In the genomic region with DNA sequence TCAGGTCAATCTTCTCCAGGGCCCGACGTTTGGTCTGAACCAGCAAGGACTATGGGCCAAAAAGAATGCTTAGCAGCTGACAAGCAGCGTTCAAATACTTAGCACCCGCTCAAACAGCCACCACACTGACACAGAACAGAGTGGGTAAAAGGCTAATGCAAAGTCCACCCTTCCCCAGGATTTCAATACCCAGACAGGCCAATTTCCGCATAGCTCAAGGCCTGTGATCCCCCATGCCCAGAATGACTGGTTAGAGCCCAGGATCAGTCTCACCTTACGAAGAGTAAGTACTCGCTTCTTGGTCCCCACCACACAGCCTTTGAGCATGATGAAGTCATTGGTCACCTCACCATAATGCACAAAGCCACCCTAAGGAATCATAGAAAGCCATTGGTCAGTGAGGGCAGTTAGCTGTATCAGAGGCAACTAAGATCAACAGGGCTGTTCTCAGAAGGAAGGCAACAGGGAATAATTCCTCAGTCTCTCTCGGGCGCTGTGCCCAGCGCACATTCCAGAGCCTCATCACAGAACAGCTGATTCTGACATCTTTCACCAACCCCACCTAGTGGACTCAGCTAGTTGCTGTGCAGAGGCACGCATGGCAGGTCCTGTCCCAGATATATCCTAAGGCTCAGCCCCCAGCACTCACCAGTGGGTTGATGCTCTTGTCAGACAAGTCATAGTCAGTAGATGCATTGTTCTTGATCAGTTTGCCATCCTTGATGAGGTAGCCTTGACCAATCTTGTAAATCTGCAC, we compare ENCODE assay signal across 12 mouse cellular contexts. TPM values are rescaled to one million over a fixed set of nuclear protein-coding genes. Genes with fewer than 3 reads are reported as not detected.
DNase-seq lines count a peak whose midpoint lies in the region; ATAC-seq and TF ChIP-seq lines count a peak whose summit lies in the region.
"Had no signal": no experiment of that assay in that cellular context is flagged by ENCODE, and none has a peak within 500 bp of the region (broad histone marks: within the 10 kb centered on the region; RNA-seq: fewer than 3 reads in every experiment).

No protein-coding gene starts in this region.

- H3K27ac ChIP-seq in forebrain, postnatal 0 days (ENCODE audit: low read depth, low read length): no peak overlapping the region
- no peak overlapping the region for H3K27ac ChIP-seq in forebrain, embryonic 16.5 days (ENCODE audit: low read length)
- no peak overlapping the region for H3K27ac ChIP-seq in kidney, postnatal 0 days
- no peak overlapping the region for H3K27ac ChIP-seq in kidney, embryonic 16.5 days (ENCODE audit: low read length)
- no peak overlapping the region for H3K27ac ChIP-seq in intestine, postnatal 0 days (ENCODE audit: low read depth, low read length)
- H3K27ac ChIP-seq: forebrain, embryonic 10.5 days had no signal

- WGBS in forebrain, postnatal 0 days: 76% methylated on average over 11 of the region's 11 CpGs
- WGBS in forebrain, embryonic 16.5 days: 80% methylated on average over 11 of the region's 11 CpGs
- 77% methylated on average over 11 of the region's 11 CpGs for WGBS in kidney, postnatal 0 days
- 71% methylated on average over 11 of the region's 11 CpGs for WGBS in kidney, embryonic 16.5 days
- WGBS in intestine, postnatal 0 days: 54% methylated on average over 11 of the region's 11 CpGs

- no peak overlapping the region for H3K9ac ChIP-seq in forebrain, postnatal 0 days
- no peak overlapping the region for H3K9ac ChIP-seq in forebrain, embryonic 16.5 days (replicated peaks; ENCODE audit: low read depth, low read length)
- H3K9ac ChIP-seq in kidney, postnatal 0 days (ENCODE audit: low read depth, low read length): no peak overlapping the region
- no peak overlapping the region for H3K9ac ChIP-seq in kidney, embryonic 16.5 days (replicated peaks; ENCODE audit: low read length)
- H3K9ac ChIP-seq in intestine, postnatal 0 days (ENCODE audit: low read depth, low read length): no peak overlapping the region

- H3K4me1 ChIP-seq in forebrain, postnatal 0 days (ENCODE audit: insufficient read depth): peaks cover 13% of the 10 kb centered on the region
- peaks cover 24% of the 10 kb centered on the region for H3K4me1 ChIP-seq in forebrain, embryonic 16.5 days (replicated peaks; ENCODE audit: control insufficient read depth, insufficient read depth, low read length)
- H3K4me1 ChIP-seq in kidney, postnatal 0 days (replicated peaks; ENCODE audit: insufficient read depth, low read length): peaks cover 6% of the 10 kb centered on the region; the same call in 1 of the 2 replicates
- H3K4me1 ChIP-seq in kidney, embryonic 16.5 days (ENCODE audit: insufficient read depth, low read length): peaks cover 34% of the 10 kb centered on the region
- H3K4me1 ChIP-seq in E14TG2a.4 (replicated peaks; ENCODE audit: low read depth, low read length): peaks cover 39% of the 10 kb centered on the region
- 0 out of 2 replicates have a peak, but pooled peaks cover 3% of the 10 kb centered on the region for H3K4me1 ChIP-seq in intestine, postnatal 0 days (replicated peaks; ENCODE audit: control insufficient read depth, insufficient read depth, low read length)

- no peak overlapping the region for H3K4me2 ChIP-seq in forebrain, postnatal 0 days (ENCODE audit: low read depth)
- no peak overlapping the region for H3K4me2 ChIP-seq in forebrain, embryonic 16.5 days (ENCODE audit: low read length)
- H3K4me2 ChIP-seq in kidney, postnatal 0 days (ENCODE audit: low read length): no peak overlapping the region
- H3K4me2 ChIP-seq in kidney, embryonic 16.5 days (replicated peaks; ENCODE audit: low read depth, low read length): no peak overlapping the region
- H3K4me2 ChIP-seq in intestine, postnatal 0 days (replicated peaks; ENCODE audit: low read depth): no peak overlapping the region

- no peaks in the 10 kb centered on the region for H3K27me3 ChIP-seq in forebrain, postnatal 0 days (ENCODE audit: insufficient read depth, low read length)
- no peaks in the 10 kb centered on the region for H3K27me3 ChIP-seq in forebrain, embryonic 16.5 days (replicated peaks; ENCODE audit: control insufficient read depth, insufficient read depth, low read length)
- H3K27me3 ChIP-seq in kidney, postnatal 0 days (ENCODE audit: insufficient read depth, low read length): no peaks in the 10 kb centered on the region
- H3K27me3 ChIP-seq in kidney, embryonic 16.5 days (ENCODE audit: insufficient read depth, low read length): no peaks in the 10 kb centered on the region
- no peaks in the 10 kb centered on the region for H3K27me3 ChIP-seq in E14TG2a.4 (ENCODE audit: insufficient read depth, low read length)
- no peaks in the 10 kb centered on the region for H3K27me3 ChIP-seq in intestine, postnatal 0 days (replicated peaks; ENCODE audit: control insufficient read depth, insufficient read depth, low read length)

- H3K9me3 ChIP-seq in forebrain, postnatal 0 days (ENCODE audit: low read length): no peaks in the 10 kb centered on the region
- no peaks in the 10 kb centered on the region for H3K9me3 ChIP-seq in forebrain, embryonic 16.5 days (ENCODE audit: control insufficient read depth, low read length)
- H3K9me3 ChIP-seq in kidney, postnatal 0 days (replicated peaks; ENCODE audit: low read length): no peaks in the 10 kb centered on the region
- no peaks in the 10 kb centered on the region for H3K9me3 ChIP-seq in kidney, embryonic 16.5 days (ENCODE audit: low read length)
- no peaks in the 10 kb centered on the region for H3K9me3 ChIP-seq in E14TG2a.4 (ENCODE audit: low read length)
- H3K9me3 ChIP-seq in intestine, postnatal 0 days (ENCODE audit: control insufficient read depth): no peaks in the 10 kb centered on the region
- H3K9me3 ChIP-seq: forebrain, embryonic 10.5 days had no signal

- ATAC-seq in forebrain, postnatal 0 days: no peak
- ATAC-seq in forebrain, embryonic 16.5 days: no peak
- ATAC-seq in kidney, postnatal 0 days (replicated peaks; ENCODE audit: low FRiP score, low read depth): no peak
- no peak for ATAC-seq in kidney, embryonic 16.5 days (ENCODE audit: low FRiP score, low TSS enrichment)
- no peak for ATAC-seq in intestine, postnatal 0 days
- no peak for ATAC-seq in megakaryocyte progenitor cell, adult 5-6 weeks (replicated peaks; ENCODE audit: poor library complexity)
- ATAC-seq: activated CD4-positive, CD25-positive, alpha-beta regulatory T cell, adult 4 months had no signal

- no peak for DNase-seq in forebrain, postnatal 0 days
- no peak for DNase-seq in kidney, postnatal 0 days (ENCODE audit: low spot score)
- no peak for DNase-seq in thymus, postnatal 25 days
- DNase-seq: layer of hippocampus, postnatal 36 days; lung, adult 18-20 months had no signal

- no peak overlapping the region for H3K4me3 ChIP-seq in forebrain, postnatal 0 days (ENCODE audit: low read depth, low read length)
- H3K4me3 ChIP-seq in forebrain, embryonic 16.5 days (replicated peaks; ENCODE audit: low read length): no peak overlapping the region
- H3K4me3 ChIP-seq in kidney, postnatal 0 days (replicated peaks; ENCODE audit: low read depth, low read length): no peak overlapping the region
- H3K4me3 ChIP-seq in kidney, embryonic 16.5 days (ENCODE audit: low read length): no peak overlapping the region
- H3K4me3 ChIP-seq in E14TG2a.4 (replicated peaks; ENCODE audit: low read length): peak overlapping the region; percentile 97
- H3K4me3 ChIP-seq in intestine, postnatal 0 days (ENCODE audit: low read depth, low read length): no peak overlapping the region

- TF ChIP-seq CTCF in forebrain, postnatal 0 days (IDR thresholded peaks at IDR 0.05; ENCODE audit: low read depth): peak; percentile 17; the same call in 1 of the 2 replicates
- TF ChIP-seq CTCF in kidney, postnatal 0 days (IDR thresholded peaks at IDR 0.05; ENCODE audit: low read depth): 0 out of 2 replicates have a peak, but pooled peaks have one; percentile 28
- no peak for TF ChIP-seq CTCF in E14TG2a.4 (conservative IDR thresholded peaks at IDR 0.05; ENCODE audit: low read length)
- peak; percentile 44 for TF ChIP-seq CTCF in intestine, postnatal 0 days (IDR thresholded peaks at IDR 0.05; ENCODE audit: low read depth)

- peaks cover 57% of the 10 kb centered on the region for H3K36me3 ChIP-seq in forebrain, postnatal 0 days (ENCODE audit: insufficient read depth)
- peaks cover 34% of the 10 kb centered on the region for H3K36me3 ChIP-seq in forebrain, embryonic 16.5 days (ENCODE audit: control insufficient read depth, insufficient read depth)
- peaks cover 38% of the 10 kb centered on the region for H3K36me3 ChIP-seq in kidney, postnatal 0 days (ENCODE audit: insufficient read depth, low read length)
- peaks cover 59% of the 10 kb centered on the region for H3K36me3 ChIP-seq in kidney, embryonic 16.5 days (ENCODE audit: insufficient read depth, low read length)
- peaks cover 67% of the 10 kb centered on the region for H3K36me3 ChIP-seq in E14TG2a.4 (ENCODE audit: insufficient read depth, low read length)
- H3K36me3 ChIP-seq in intestine, postnatal 0 days (ENCODE audit: control insufficient read depth, insufficient read depth): peaks cover 57% of the 10 kb centered on the region

RNA-seq across cellular contexts. Expression of gene Syngr1, which starts 12.9 kb away (rescaled TPM):
- total RNA-seq in forebrain, postnatal 0 days (2014; rRNA removed): 113 and 127 TPM in 2 replicates
- 58.6 and 69.0 TPM in 2 replicates for polyA plus RNA-seq in forebrain, postnatal 0 days (2015; fragmentation: Nextera tagmentation; extraction: Ambion mirVana)
- 49.5 and 58.4 TPM in 2 replicates for polyA plus RNA-seq in forebrain, embryonic 16.5 days (2015; fragmentation: Nextera tagmentation; extraction: Ambion mirVana)
- polyA plus RNA-seq in kidney, postnatal 0 days (2015; fragmentation: Nextera tagmentation; extraction: Ambion mirVana): 21.8 and 24.1 TPM in 2 replicates
- polyA plus RNA-seq in kidney, embryonic 16.5 days (2015; fragmentation: Nextera tagmentation; extraction: Ambion mirVana): 14.3 and 16.0 TPM in 2 replicates
- polyA plus RNA-seq in intestine, postnatal 0 days (2015; fragmentation: Nextera tagmentation; extraction: Ambion mirVana): 6.8 and 10.4 TPM in 2 replicates
- total RNA-seq in megakaryocyte progenitor cell, adult 5-6 weeks (2015): 2.1 and 3.6 TPM in 2 replicates
- 1.5 and 1.8 TPM in 2 replicates for total RNA-seq in megakaryocyte progenitor cell, adult 5-6 weeks (2017)

RNA-seq across cellular contexts. Expression of gene Rpl3, which starts 13.4 kb away (rescaled TPM):
- total RNA-seq in forebrain, postnatal 0 days (2014; rRNA removed): 804 and 1,069 TPM in 2 replicates
- 578 and 651 TPM in 2 replicates for polyA plus RNA-seq in forebrain, postnatal 0 days (2015; fragmentation: Nextera tagmentation; extraction: Ambion mirVana)
- polyA plus RNA-seq in forebrain, embryonic 16.5 days (2015; fragmentation: Nextera tagmentation; extraction: Ambion mirVana): 605 and 629 TPM in 2 replicates
- polyA plus RNA-seq in kidney, postnatal 0 days (2015; fragmentation: Nextera tagmentation; extraction: Ambion mirVana): 970 and 975 TPM in 2 replicates
- 981 and 1,131 TPM in 2 replicates for polyA plus RNA-seq in kidney, embryonic 16.5 days (2015; fragmentation: Nextera tagmentation; extraction: Ambion mirVana)
- 436 and 450 TPM in 2 replicates for polyA plus RNA-seq in intestine, postnatal 0 days (2015; fragmentation: Nextera tagmentation; extraction: Ambion mirVana)
- total RNA-seq in megakaryocyte progenitor cell, adult 5-6 weeks (2015): 2,120 and 2,179 TPM in 2 replicates
- 3,037 and 3,138 TPM in 2 replicates for total RNA-seq in megakaryocyte progenitor cell, adult 5-6 weeks (2017)

RNA-seq across cellular contexts. Expression of gene Tab1, which starts 54.7 kb away (rescaled TPM):
- total RNA-seq in forebrain, postnatal 0 days (2014; rRNA removed): 48.8 and 52.1 TPM in 2 replicates
- polyA plus RNA-seq in forebrain, postnatal 0 days (2015; fragmentation: Nextera tagmentation; extraction: Ambion mirVana): 21.6 and 25.7 TPM in 2 replicates
- 40.7 and 43.8 TPM in 2 replicates for polyA plus RNA-seq in forebrain, embryonic 16.5 days (2015; fragmentation: Nextera tagmentation; extraction: Ambion mirVana)
- polyA plus RNA-seq in kidney, postnatal 0 days (2015; fragmentation: Nextera tagmentation; extraction: Ambion mirVana): 27.7 and 31.8 TPM in 2 replicates
- 44.1 and 44.7 TPM in 2 replicates for polyA plus RNA-seq in kidney, embryonic 16.5 days (2015; fragmentation: Nextera tagmentation; extraction: Ambion mirVana)
- polyA plus RNA-seq in intestine, postnatal 0 days (2015; fragmentation: Nextera tagmentation; extraction: Ambion mirVana): 12.6 and 13.6 TPM in 2 replicates
- 4.0 and 6.0 TPM in 2 replicates for total RNA-seq in megakaryocyte progenitor cell, adult 5-6 weeks (2015)
- 15.7 and 19.2 TPM in 2 replicates for total RNA-seq in megakaryocyte progenitor cell, adult 5-6 weeks (2017)
